Mouse (Mus musculus): ENCODE measurements at regions not wholly inside any gene's neighbourhood (a gene's known extent, or its start where the extent isn't known, plus 50 kb on each side); places are given as distances from the start of the nearest gene placed in this dataset.
"Not testable (repeated sequence)": the region's sequence is repeated elsewhere in the genome, so short reads cannot be mapped to it uniquely, and the experiment has no call there.

DNA sequence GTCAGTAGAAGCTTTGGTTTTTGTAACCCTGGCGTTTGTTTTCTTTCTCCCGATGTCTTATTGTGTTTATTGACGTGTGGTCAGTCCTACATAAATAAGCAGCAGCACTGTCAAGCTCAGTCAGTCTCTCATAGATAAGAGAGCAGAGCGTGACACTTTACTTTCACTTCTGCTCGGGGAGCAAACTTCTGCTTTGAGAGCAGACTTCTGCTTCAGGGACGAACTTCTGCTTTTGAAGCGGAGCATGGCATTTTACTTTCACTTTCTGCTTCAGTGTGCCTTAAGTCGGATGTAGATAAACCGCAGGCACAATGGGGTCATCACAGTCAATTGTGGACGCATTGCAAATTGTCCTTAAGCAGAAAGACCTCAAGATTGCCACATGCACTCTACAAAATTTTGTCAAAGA is 466.0 kb downstream of the Gm11232 start:
- WGBS, result 93% methylated on average over 10 of the region's 10 CpGs
- no peaks in the 10 kb centered on the region for H3K36me3 ChIP-seq (replicated peaks)

DNA sequence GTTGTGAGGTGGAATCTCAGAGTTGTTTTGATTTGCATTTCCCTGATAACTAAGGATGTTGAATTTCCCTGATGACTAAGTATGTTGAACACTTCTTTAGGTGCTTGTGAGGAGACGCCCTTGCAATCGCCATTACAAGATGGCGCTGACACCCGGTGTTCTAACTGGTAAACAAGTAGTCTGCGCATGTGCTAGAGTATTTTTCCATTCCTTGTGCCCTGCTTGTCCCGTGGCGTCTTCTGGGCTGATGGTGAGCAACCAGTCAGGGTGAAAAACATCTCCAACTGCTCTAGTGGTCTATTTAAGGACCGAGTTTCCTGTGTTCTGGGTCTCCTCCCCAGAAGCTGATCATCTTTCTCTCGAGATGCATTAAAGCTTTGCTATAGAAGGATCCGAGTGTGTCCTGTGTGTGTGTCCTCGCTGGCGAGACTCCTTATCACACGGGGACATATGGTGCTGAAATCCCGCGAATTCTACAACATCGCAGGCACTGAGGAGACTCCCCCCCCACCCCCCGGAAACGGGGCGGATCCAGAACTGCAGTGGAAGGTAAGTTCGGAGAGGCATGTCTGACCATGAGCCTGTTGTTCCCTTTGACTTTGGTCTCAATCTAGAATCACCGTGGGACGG is 466.5 kb downstream of the Gm11232 start:
- not testable (repeated sequence) for H3K36me3 ChIP-seq (replicated peaks); H3K27ac ChIP-seq (replicated peaks); H3K4me3 ChIP-seq; H3K27me3 ChIP-seq (replicated peaks; ENCODE audit: low read depth, poor library complexity, severe bottlenecking); DNase-seq (ENCODE audit: low spot score); H3K4me1 ChIP-seq
- H3K9me3 ChIP-seq, result peaks cover 32% of the 10 kb centered on the region
- WGBS, result 93% methylated on average over 22 of the region's 22 CpGs

More for the DNA sequence above, 466.0 kb downstream of the Gm11232 start:
- Histone ChIP-seq H3K27ac (replicated peaks) (no peak overlapping the region), H3K4me1 (no peaks in the 10 kb centered on the region), H3K4me3 (no peak overlapping the region), H3K27me3 (replicated peaks; ENCODE audit: low read depth, poor library complexity, severe bottlenecking) (no peaks in the 10 kb centered on the region), H3K9me3 (peaks cover 32% of the 10 kb centered on the region)
- DNase-seq (ENCODE audit: low spot score), result no peak

DNA sequence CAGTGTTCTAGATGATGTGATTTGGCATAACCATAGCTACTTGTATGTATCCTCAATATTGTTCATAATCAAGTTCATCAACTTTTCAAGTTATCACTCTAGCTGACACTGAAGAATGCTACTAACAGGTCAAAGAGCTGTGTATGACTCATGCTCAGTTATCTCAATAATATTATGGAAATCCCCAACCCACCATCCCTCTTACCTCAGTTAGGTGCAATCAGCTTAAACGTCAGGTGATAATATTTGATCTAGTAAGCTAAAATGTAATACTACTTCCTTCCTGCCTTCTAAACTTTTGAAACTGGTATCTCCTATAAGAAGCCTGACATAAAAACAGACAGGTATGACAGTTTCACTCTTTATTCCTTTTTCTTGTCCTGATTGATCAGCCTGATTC is 474.6 kb downstream of the Gm11232 start:
- Histone ChIP-seq H3K9me3 (peaks cover 5% of the 10 kb centered on the region; the same call in 1 of the 2 replicates), H3K4me1 (no peaks in the 10 kb centered on the region), H3K36me3 (replicated peaks) (no peaks in the 10 kb centered on the region), H3K27ac (replicated peaks) (no peak overlapping the region), H3K27me3 (replicated peaks; ENCODE audit: low read depth, poor library complexity, severe bottlenecking) (no peaks in the 10 kb centered on the region), H3K4me3 (no peak overlapping the region)
- no peak for DNase-seq (ENCODE audit: low spot score)
- WGBS, result 92% methylated on average over 1 of the region's 1 CpGs

DNA sequence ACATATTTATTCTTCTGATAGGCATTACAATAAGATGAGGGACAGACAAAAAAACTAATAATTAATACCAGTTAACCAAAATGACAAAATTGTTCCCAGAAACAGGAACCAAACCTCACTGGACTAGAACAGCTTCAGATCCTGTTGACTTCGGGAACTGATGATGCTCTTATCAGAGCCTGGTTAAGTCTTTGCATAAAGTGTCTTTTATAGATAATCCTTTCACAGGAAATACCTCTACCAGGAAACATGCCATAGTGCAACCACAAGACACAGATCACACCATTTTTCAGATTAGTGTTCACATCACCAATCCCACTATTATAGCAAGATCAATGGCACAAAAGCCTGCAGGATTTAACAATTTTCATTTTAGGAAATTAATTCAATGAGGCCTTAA is 478.1 kb downstream of the Gm11232 start:
- Histone ChIP-seq H3K36me3 (replicated peaks) (no peaks in the 10 kb centered on the region), H3K27me3 (replicated peaks; ENCODE audit: low read depth, poor library complexity, severe bottlenecking) (no peaks in the 10 kb centered on the region), H3K9me3 (no peaks in the 10 kb centered on the region), H3K4me1 (no peaks in the 10 kb centered on the region), H3K4me3 (no peak overlapping the region), H3K27ac (replicated peaks) (no peak overlapping the region)
- 74% methylated on average over 1 of the region's 1 CpGs for WGBS
- no peak for DNase-seq (ENCODE audit: low spot score)

DNA sequence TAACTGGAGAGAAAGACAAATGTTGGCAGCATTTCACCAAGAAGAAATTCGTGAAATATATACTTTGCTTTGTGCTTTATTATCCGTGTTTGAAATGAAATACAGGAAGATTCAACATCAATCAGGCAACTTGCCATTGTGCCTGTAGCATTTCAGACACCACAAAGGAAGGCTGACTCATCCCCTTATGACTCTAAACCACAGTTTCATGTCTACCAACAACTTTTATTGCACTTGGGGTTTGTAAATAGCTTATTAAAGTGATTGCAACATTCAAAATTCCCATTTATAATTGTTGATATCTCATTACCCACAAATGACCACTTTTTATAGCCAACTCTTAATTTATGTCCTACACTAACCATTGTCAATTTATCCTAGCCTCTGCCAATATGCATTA is 497.9 kb downstream of the Gm11232 start:
- no peak for DNase-seq (ENCODE audit: low spot score)
- no peaks in the 10 kb centered on the region for H3K36me3 ChIP-seq (replicated peaks)
- 90% methylated on average over 2 of the region's 2 CpGs for WGBS
- no peak overlapping the region for H3K4me3 ChIP-seq
- H3K9me3 ChIP-seq, result no peaks in the 10 kb centered on the region
- H3K4me1 ChIP-seq, result no peaks in the 10 kb centered on the region
- no peaks in the 10 kb centered on the region for H3K27me3 ChIP-seq (replicated peaks; ENCODE audit: low read depth, poor library complexity, severe bottlenecking)
- H3K27ac ChIP-seq (replicated peaks), result no peak overlapping the region

DNA sequence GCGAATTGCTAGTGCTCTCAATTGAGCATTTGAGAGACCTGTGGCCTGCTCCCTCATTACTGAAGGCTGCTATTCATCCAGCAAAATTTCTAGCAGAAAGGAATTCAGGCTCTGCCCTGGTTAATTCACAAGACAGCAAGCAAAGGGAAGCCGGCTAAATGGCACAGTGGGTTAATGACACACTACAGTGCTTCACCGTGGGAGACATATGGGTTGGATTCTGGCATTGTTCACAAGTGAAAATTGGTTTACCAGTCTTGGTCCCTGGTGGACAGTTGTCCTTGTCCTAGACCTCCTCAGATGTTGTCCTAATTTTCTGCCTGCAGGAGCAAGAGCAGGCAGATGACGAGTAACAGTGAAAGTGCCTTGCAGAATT is 527.3 kb downstream of the Gm11232 start:
- no peaks in the 10 kb centered on the region for H3K36me3 ChIP-seq (replicated peaks)
- peaks cover 5% of the 10 kb centered on the region; the same call in 1 of the 2 replicates for H3K4me1 ChIP-seq
- peak overlapping the region; percentile 4; the same call in 1 of the 2 replicates for H3K27ac ChIP-seq (replicated peaks)
- H3K27me3 ChIP-seq (replicated peaks; ENCODE audit: low read depth, poor library complexity, severe bottlenecking), result no peaks in the 10 kb centered on the region
- no peak overlapping the region for H3K4me3 ChIP-seq
- H3K9me3 ChIP-seq, result no peaks in the 10 kb centered on the region
- DNase-seq (ENCODE audit: low spot score), result peak; percentile 20
- 34% methylated on average over 4 of the region's 4 CpGs for WGBS

DNA sequence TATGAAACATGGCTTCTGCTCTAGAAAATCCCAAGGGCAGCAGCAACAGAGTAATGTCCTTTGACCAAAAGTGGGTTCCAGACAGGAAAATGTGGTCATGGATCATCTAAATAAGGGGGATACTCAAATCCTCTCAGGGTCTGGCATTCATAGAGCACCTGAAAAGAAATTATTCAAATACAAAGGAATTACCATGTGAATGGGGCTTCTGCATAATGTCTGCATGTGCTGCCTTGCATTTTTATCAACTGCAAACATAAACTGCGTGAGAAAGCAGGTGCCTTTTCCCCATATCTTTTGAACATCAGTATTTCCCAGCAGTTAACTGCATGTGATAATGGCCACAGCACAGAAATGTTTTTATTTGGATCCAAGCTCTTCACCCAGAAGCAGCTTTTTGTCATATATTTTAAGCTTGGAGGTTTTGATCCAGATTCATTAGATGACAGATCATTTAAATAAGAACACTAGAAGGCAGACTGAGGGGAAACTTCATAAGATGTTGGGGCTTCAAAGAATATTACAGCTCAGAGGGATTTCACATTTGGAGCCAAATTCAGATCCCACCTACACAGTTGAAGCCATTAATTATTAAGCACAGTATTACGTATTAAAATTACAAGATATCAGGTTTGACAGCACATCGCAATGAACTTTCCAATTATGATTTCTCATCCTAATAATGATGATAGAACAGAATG is 527.8 kb downstream of the Gm11232 start:
- H3K4me3 ChIP-seq, result no peak overlapping the region
- H3K27me3 ChIP-seq (replicated peaks; ENCODE audit: low read depth, poor library complexity, severe bottlenecking), result no peaks in the 10 kb centered on the region
- no peaks in the 10 kb centered on the region for H3K9me3 ChIP-seq
- no peaks in the 10 kb centered on the region for H3K36me3 ChIP-seq (replicated peaks)
- H3K4me1 ChIP-seq, result peaks cover 5% of the 10 kb centered on the region; the same call in 1 of the 2 replicates
- WGBS, result 71% methylated on average over 3 of the region's 3 CpGs
- no peak overlapping the region for H3K27ac ChIP-seq (replicated peaks)
- DNase-seq (ENCODE audit: low spot score), result no peak

DNA sequence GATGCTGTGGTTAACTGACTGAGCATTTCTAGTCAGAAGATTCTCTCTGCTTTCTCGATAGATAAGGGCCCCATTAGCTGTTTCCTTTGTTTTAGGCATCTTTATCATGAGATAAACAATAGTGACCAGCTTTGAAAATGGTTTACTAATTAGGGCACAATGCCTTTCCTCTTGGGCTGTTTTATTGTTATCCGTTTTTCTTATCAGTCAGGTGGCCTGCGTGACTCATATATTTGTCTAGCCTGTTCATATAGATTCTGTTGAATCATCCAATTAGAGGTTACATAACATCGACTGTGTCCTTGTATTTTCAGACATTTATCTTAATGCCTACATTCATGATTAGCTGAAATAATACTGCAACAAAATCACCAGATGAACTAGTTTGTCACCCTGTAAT is 531.1 kb downstream of the Gm11232 start:
- 84% methylated on average over 4 of the region's 4 CpGs for WGBS
- peaks cover 5% of the 10 kb centered on the region; the same call in 1 of the 2 replicates for H3K4me1 ChIP-seq
- DNase-seq (ENCODE audit: low spot score), result no peak
- no peak overlapping the region for H3K27ac ChIP-seq (replicated peaks)
- no peaks in the 10 kb centered on the region for H3K36me3 ChIP-seq (replicated peaks)
- no peaks in the 10 kb centered on the region for H3K27me3 ChIP-seq (replicated peaks; ENCODE audit: low read depth, poor library complexity, severe bottlenecking)
- no peak overlapping the region for H3K4me3 ChIP-seq
- no peaks in the 10 kb centered on the region for H3K9me3 ChIP-seq

DNA sequence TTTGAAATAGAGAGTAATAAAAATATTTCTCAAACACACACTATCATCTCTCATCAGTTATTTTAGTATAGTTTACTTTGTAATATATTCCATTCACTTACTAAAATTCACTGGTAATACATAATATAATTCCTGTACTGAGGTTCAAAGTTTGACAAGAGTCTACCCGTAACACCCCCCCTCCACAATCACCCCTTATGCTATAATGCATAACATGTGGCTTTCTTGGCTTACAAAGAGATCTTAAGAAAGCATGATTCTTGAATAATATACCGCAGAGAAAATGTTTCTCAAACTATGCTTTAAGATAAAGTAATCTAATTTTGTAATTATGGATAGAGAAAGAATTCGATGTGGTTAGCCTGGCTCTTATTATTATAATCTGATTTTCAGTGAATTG is 539.7 kb downstream of the Gm11232 start:
- no peaks in the 10 kb centered on the region for H3K4me1 ChIP-seq
- no peaks in the 10 kb centered on the region for H3K9me3 ChIP-seq
- no peak overlapping the region for H3K27ac ChIP-seq (replicated peaks)
- WGBS, result 67% methylated on average over 3 of the region's 3 CpGs
- H3K36me3 ChIP-seq (replicated peaks), result no peaks in the 10 kb centered on the region
- no peaks in the 10 kb centered on the region for H3K27me3 ChIP-seq (replicated peaks; ENCODE audit: low read depth, poor library complexity, severe bottlenecking)
- no peak overlapping the region for H3K4me3 ChIP-seq
- no peak for DNase-seq (ENCODE audit: low spot score)

DNA sequence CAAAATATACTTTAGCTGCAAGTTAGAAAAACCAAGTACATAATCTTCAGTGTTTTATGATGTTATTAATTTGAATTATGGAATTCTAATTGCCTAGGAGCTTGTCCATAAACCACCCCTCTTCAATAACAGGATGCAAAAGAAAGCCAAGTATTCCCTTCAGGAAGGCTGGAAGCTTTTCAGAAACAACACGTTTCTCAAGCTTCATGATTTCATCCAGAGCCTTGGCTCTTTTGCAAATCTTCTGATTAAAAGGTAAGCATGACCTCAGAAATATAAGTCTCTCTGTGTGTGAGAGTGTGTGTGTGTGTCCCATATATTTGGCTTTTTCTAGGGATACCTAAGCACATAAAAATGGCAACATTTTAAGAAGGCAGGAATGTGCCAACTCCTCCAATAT is 570.0 kb downstream of the Gm11232 start:
- no peaks in the 10 kb centered on the region for H3K36me3 ChIP-seq (replicated peaks)
- H3K27ac ChIP-seq (replicated peaks), result no peak overlapping the region
- H3K4me3 ChIP-seq, result no peak overlapping the region
- DNase-seq (ENCODE audit: low spot score), result no peak
- 74% methylated on average over 1 of the region's 1 CpGs for WGBS
- H3K4me1 ChIP-seq, result no peaks in the 10 kb centered on the region
- no peaks in the 10 kb centered on the region for H3K27me3 ChIP-seq (replicated peaks; ENCODE audit: low read depth, poor library complexity, severe bottlenecking)
- no peaks in the 10 kb centered on the region for H3K9me3 ChIP-seq

DNA sequence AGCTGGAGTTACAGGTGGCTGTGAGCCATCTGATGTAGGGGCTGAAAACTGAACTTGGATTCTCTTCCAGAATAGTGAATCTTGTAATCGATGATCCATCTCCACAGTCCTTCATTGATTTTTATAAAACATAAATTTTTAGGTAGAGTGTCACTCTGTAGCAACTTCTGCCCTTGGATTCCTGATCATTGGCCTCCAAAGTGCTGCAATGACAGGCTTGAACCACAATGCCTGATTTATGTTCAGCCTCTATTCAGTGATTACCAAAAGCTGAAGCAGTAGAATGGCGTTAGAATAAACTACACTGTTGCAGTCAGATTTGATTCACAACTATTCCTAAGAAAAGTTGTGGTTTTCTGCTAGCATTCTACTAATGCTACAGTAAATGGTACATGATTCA is 580.1 kb downstream of the Gm11232 start:
- Histone ChIP-seq H3K4me1 (no peaks in the 10 kb centered on the region), H3K9me3 (no peaks in the 10 kb centered on the region), H3K27me3 (replicated peaks; ENCODE audit: low read depth, poor library complexity, severe bottlenecking) (no peaks in the 10 kb centered on the region), H3K4me3 (no peak overlapping the region), H3K27ac (replicated peaks) (no peak overlapping the region), H3K36me3 (replicated peaks) (no peaks in the 10 kb centered on the region)
- DNase-seq (ENCODE audit: low spot score), result no peak
- WGBS, result 89% methylated on average over 2 of the region's 2 CpGs

DNA sequence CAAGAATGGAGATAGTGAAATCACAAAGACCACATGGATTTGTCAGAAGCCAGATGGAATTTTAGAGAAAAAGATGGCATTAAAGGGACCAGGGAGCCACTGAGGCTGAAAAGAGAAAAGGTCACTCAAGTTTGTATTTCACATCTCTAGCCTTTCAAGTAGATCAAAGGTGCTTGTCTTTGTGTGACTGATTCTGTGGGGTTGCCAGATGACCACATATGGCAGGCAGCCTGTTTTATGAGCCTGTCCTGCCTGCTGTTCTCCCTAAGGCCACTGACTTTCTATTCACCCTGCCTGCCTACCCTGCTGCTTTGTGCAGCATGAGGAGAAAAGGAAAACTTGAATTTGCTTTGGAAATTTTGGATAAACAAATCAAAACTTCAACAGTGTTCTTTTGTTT is 592.0 kb downstream of the Gm11232 start:
- Histone ChIP-seq H3K27me3 (replicated peaks; ENCODE audit: low read depth, poor library complexity, severe bottlenecking) (no peaks in the 10 kb centered on the region), H3K4me1 (no peaks in the 10 kb centered on the region), H3K36me3 (replicated peaks) (no peaks in the 10 kb centered on the region), H3K4me3 (no peak overlapping the region), H3K27ac (replicated peaks) (no peak overlapping the region), H3K9me3 (no peaks in the 10 kb centered on the region)
- DNase-seq (ENCODE audit: low spot score), result no peak

DNA sequence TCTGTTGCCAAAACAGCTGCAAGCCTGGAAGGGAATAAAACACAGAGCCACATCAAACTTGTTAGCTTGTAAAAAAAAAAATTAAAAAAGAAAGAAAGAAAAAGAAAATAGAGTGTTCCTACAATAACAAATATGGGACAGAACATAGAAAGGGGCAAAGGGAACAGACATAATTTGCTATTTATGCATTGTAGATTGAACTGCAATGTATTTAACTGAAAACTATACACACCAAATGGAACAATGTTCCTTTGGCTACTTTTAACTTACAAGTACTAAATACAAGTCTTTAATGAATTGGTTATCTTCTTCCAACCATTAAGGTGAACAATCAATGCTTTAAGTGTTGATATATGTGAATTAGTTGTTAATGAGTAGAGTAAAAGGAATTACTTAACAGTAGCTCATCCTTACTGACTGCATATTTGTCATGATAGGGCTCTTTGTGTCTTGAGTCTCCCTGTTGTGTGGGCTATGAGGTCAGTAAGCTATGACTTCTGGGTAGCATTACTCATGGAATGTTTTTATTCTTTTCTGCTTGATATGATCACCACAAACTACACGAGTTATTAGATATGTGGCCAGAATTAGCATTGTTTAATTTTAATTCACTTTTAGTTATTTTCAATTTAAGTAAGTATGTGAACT is 597.0 kb upstream of the Megf9 start:
- no peak overlapping the region for H3K27ac ChIP-seq (replicated peaks)
- no peak for DNase-seq (ENCODE audit: low spot score)
- WGBS, result 34% methylated on average over 1 of the region's 1 CpGs
- peaks cover 22% of the 10 kb centered on the region for H3K4me1 ChIP-seq
- H3K36me3 ChIP-seq (replicated peaks), result no peaks in the 10 kb centered on the region
- H3K9me3 ChIP-seq, result no peaks in the 10 kb centered on the region
- H3K4me3 ChIP-seq, result no peak overlapping the region
- no peaks in the 10 kb centered on the region for H3K27me3 ChIP-seq (replicated peaks; ENCODE audit: low read depth, poor library complexity, severe bottlenecking)
